Mouse (Mus musculus) adrenal gland, postnatal 4 days (tissue): Measurements from ENCODE around the gene Lama4. TPM values are rescaled to one million over a fixed set of nuclear protein-coding genes. Genes with fewer than 3 reads are reported as not detected.

Source experiments
- DNase-seq, 2 experiments: peaks; one replicate each; pipeline ENCODE4 v3.0.0; 2021 to 2022; ENCODE audit warnings: low spot score in 2 of 2, mixed read lengths in 2 of 2
- total RNA-seq, 2 experiments: library from RNA; stranded (reverse); gene quantifications; 2 replicates each; pipeline ENCODE4 v1.2.3; 2021

Gene Lama4
- total RNA-seq, 2 experiments from 2014 or later: 115 to 122 TPM

- no peak for DNase-seq
Observed at GRCm38 (mm10) chr10:39045111-39045510, 79.8 kb downstream of the Lama4 start.

- no peak for DNase-seq
Observed at GRCm38 (mm10) chr10:39047775-39048174, 82.5 kb downstream of the Lama4 start.

- no peak for DNase-seq
Observed at GRCm38 (mm10) chr10:39049581-39050294, 84.4 kb downstream of the Lama4 start.

- no peak for DNase-seq
Observed at GRCm38 (mm10) chr10:39056050-39056449, 90.7 kb downstream of the Lama4 start.

- DNase-seq: no peak
Observed at GRCm38 (mm10) chr10:39064732-39065131, 99.4 kb downstream of the Lama4 start.

GRCm38 (mm10) chr10:39065449-39065848 lies 100.1 kb downstream of the Lama4 start:
- DNase-seq: no peak

- no peak for DNase-seq
Observed at GRCm38 (mm10) chr10:39066061-39066460, 100.7 kb downstream of the Lama4 start.

- peak in 1 of 2 experiments; percentile 46 for DNase-seq
Observed at GRCm38 (mm10) chr10:39066962-39067361, 101.6 kb downstream of the Lama4 start.

GRCm38 (mm10) chr10:39072048-39072447 lies 106.7 kb downstream of the Lama4 start:
- no peak for DNase-seq

- no peak for DNase-seq
Observed at GRCm38 (mm10) chr10:39096981-39097380, 131.7 kb downstream of the Lama4 start.

GRCm38 (mm10) chr10:39098746-39099145 lies 133.4 kb downstream of the Lama4 start:
- no peak for DNase-seq

- DNase-seq: no peak
Observed at GRCm38 (mm10) chr10:39104803-39105449, 139.6 kb downstream of the Lama4 start.

- DNase-seq: no peak
Observed at GRCm38 (mm10) chr10:39106413-39106812, 141.1 kb downstream of the Lama4 start.

GRCm38 (mm10) chr10:39106935-39107334 lies 141.6 kb downstream of the Lama4 start:
- no peak for DNase-seq

GRCm38 (mm10) chr10:39108837-39109488 lies 143.6 kb downstream of the Lama4 start:
- no peak for DNase-seq

GRCm38 (mm10) chr10:39109489-39109874 lies 144.2 kb downstream of the Lama4 start:
- no peak for DNase-seq

- no peak for DNase-seq
Observed at GRCm38 (mm10) chr10:39121412-39121811, 156.1 kb downstream of the Lama4 start.

- DNase-seq: peak; percentile 58 to 77
Observed at GRCm38 (mm10) chr10:39133462-39134310, 168.4 kb downstream of the Lama4 start, which contains the start of the genes Fam229b and Tube1. TSS of gene Fam229b (minus strand) at chr10:39133914. TSS of gene Tube1 (plus strand) at chr10:39133976.

- no peak for DNase-seq
Observed at GRCm38 (mm10) chr10:39137766-39138165, 172.5 kb downstream of the Lama4 start.

GRCm38 (mm10) chr10:39138761-39139160 lies 173.4 kb downstream of the Lama4 start:
- no peak for DNase-seq

GRCm38 (mm10) chr10:39140843-39141242 lies 175.5 kb downstream of the Lama4 start:
- no peak for DNase-seq
